Comparison of ENCODE assay signal across 8 mouse cellular contexts in the genomic region with DNA sequence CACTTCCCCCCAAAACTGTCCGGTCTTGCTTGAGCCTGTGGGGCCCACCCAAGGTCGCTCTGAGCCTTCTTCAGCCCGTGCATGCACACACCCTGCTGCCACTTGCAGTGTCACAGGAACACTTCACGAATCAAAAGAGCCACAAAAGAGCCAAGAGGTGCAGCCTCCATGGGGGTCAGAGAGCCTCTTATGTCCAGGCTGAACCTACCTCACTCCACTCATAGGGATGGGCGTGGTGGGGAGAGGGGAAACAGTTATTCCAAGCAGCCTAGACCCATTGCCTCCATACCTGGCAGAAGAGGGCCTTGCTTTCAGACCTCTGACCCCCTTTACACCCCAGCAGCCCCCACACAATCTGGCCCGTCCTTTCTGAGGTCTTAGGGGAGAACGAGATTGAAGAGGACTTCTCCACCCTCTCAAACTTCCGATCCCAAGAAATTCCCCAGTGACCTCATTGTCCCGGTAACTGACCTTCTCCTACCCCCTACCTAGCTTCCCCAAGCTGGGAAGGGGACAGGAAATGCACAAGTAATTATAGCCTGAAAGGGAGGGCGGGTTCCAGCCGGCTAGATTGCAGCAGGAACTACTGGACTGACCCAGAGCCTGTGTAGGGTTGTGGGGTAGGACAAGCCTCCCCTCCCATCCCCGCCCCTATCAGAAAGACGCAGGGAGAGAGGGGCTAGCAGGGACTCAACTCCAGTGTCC. TPM values are rescaled to one million over a fixed set of nuclear protein-coding genes. Genes with fewer than 3 reads are reported as not detected.
DNase-seq lines count a peak whose midpoint lies in the region; ATAC-seq and TF ChIP-seq lines count a peak whose summit lies in the region.

No protein-coding gene starts in this region.

- no peak overlapping the region for H3K27ac ChIP-seq in hindbrain, embryonic 13.5 days
- no peak overlapping the region for H3K27ac ChIP-seq in lung, embryonic 14.5 days (ENCODE audit: low read depth)

- WGBS in hindbrain, embryonic 13.5 days = 36% methylated on average over 13 of the region's 13 CpGs
- 38% methylated on average over 13 of the region's 13 CpGs for WGBS in lung, embryonic 14.5 days

- no peak overlapping the region for H3K9ac ChIP-seq in hindbrain, embryonic 13.5 days
- peak overlapping the region; percentile 7; the same call in 1 of the 2 replicates for H3K9ac ChIP-seq in lung, embryonic 14.5 days

- peak; percentile 2 for DNase-seq in thymus, postnatal 0 days (ENCODE audit: low spot score)
- DNase-seq in thymus, postnatal 10 days (ENCODE audit: low spot score in 2 of 2) = no peak
- no peak for DNase-seq in lung, embryonic 14.5 days
- DNase-seq in right cerebral cortex, postnatal 25 days = no peak
- no peak for DNase-seq in urinary bladder, postnatal 25 days (ENCODE audit: low spot score)
- DNase-seq in adipocyte (ENCODE audit: low spot score) = no peak
- no peak for DNase-seq in gastrocnemius, adult 8-10 months (ENCODE audit: low spot score in 2 of 2)

- peak overlapping the region; percentile 45; the same call in 1 of the 2 replicates for H3K4me3 ChIP-seq in hindbrain, embryonic 13.5 days
- H3K4me3 ChIP-seq in lung, embryonic 14.5 days (ENCODE audit: low read depth, low read length) = peak overlapping the region; percentile 42; the same call in 1 of the 2 replicates

- no peaks in the 10 kb centered on the region for H3K36me3 ChIP-seq in hindbrain, embryonic 13.5 days
- H3K36me3 ChIP-seq in lung, embryonic 14.5 days (ENCODE audit: insufficient read depth) = 0 out of 2 replicates have a peak, but pooled peaks cover 5% of the 10 kb centered on the region

- peaks cover 54% of the 10 kb centered on the region for H3K4me1 ChIP-seq in hindbrain, embryonic 13.5 days (replicated peaks)
- H3K4me1 ChIP-seq in lung, embryonic 14.5 days (ENCODE audit: insufficient read depth) = peaks cover 30% of the 10 kb centered on the region

- H3K9me3 ChIP-seq in hindbrain, embryonic 13.5 days = no peaks in the 10 kb centered on the region
- no peaks in the 10 kb centered on the region for H3K9me3 ChIP-seq in lung, embryonic 14.5 days (ENCODE audit: low read depth, low read length)

- H3K4me2 ChIP-seq in hindbrain, embryonic 13.5 days = peak overlapping the region; percentile 88
- peak overlapping the region; percentile 78 for H3K4me2 ChIP-seq in lung, embryonic 14.5 days

- ATAC-seq in hindbrain, embryonic 13.5 days (ENCODE audit: low FRiP score) = no peak
- ATAC-seq in lung, embryonic 14.5 days (ENCODE audit: insufficient read depth) = no peak

- H3K27me3 ChIP-seq in hindbrain, embryonic 13.5 days = peaks cover 83% of the 10 kb centered on the region
- H3K27me3 ChIP-seq in lung, embryonic 14.5 days (ENCODE audit: insufficient read depth, low read length) = peaks cover 7% of the 10 kb centered on the region; the same call in 1 of the 2 replicates

- TF ChIP-seq CTCF in lung, embryonic 14.5 days (IDR thresholded peaks at IDR 0.05; ENCODE audit: low read depth) = no peak

RNA-seq across cellular contexts. Expression of gene Rapgef3, which starts 2.5 kb away (rescaled TPM):
- polyA plus RNA-seq in thymus, postnatal 0 days (2015; fragmentation: Nextera tagmentation; extraction: Ambion mirVana) = 61.7 and 72.6 TPM in 2 replicates
- 10.4 and 10.8 TPM in 2 replicates for polyA plus RNA-seq in hindbrain, embryonic 13.5 days (2015; fragmentation: Nextera tagmentation; extraction: Ambion mirVana)
- polyA plus RNA-seq in lung, embryonic 14.5 days (2014; fragmentation: Nextera tagmentation; extraction: Ambion mirVana) = 14.3 and 17.5 TPM in 2 replicates
- 1 to 10 TPM; 5.1 to 6.3 (median 5.5) TPM for total RNA-seq in gastrocnemius, adult 8-10 months (2022)

RNA-seq across cellular contexts. Expression of gene Slc48a1, which starts 13.1 kb away (rescaled TPM):
- 44.5 and 48.3 TPM in 2 replicates for polyA plus RNA-seq in thymus, postnatal 0 days (2015; fragmentation: Nextera tagmentation; extraction: Ambion mirVana)
- polyA plus RNA-seq in hindbrain, embryonic 13.5 days (2015; fragmentation: Nextera tagmentation; extraction: Ambion mirVana) = 59.8 and 62.9 TPM in 2 replicates
- 25.3 and 32.7 TPM in 2 replicates for polyA plus RNA-seq in lung, embryonic 14.5 days (2014; fragmentation: Nextera tagmentation; extraction: Ambion mirVana)
- 10 to 100 TPM; 40.0 to 52.7 (median 47.3) TPM for total RNA-seq in gastrocnemius, adult 8-10 months (2022)

RNA-seq across cellular contexts. Expression of gene Endou, which starts 34.1 kb away (rescaled TPM):
- 159 and 186 TPM in 2 replicates for polyA plus RNA-seq in thymus, postnatal 0 days (2015; fragmentation: Nextera tagmentation; extraction: Ambion mirVana)
- 0.21 and 0.29 TPM in 2 replicates for polyA plus RNA-seq in hindbrain, embryonic 13.5 days (2015; fragmentation: Nextera tagmentation; extraction: Ambion mirVana)
- polyA plus RNA-seq in lung, embryonic 14.5 days (2014; fragmentation: Nextera tagmentation; extraction: Ambion mirVana) = 0.20 TPM in 1 of 2 replicates, not detected in the other
- total RNA-seq in gastrocnemius, adult 8-10 months (2022) = under 1 TPM; 0.19 to 0.49 (median 0.31) TPM

RNA-seq across cellular contexts. Expression of gene Rpap3, which starts 59.6 kb away (rescaled TPM):
- 31.1 and 31.7 TPM in 2 replicates for polyA plus RNA-seq in thymus, postnatal 0 days (2015; fragmentation: Nextera tagmentation; extraction: Ambion mirVana)
- polyA plus RNA-seq in hindbrain, embryonic 13.5 days (2015; fragmentation: Nextera tagmentation; extraction: Ambion mirVana) = 35.6 TPM in 2 replicates
- polyA plus RNA-seq in lung, embryonic 14.5 days (2014; fragmentation: Nextera tagmentation; extraction: Ambion mirVana) = 37.8 and 40.7 TPM in 2 replicates
- 10 to 100 TPM; 12.5 to 13.9 (median 12.8) TPM for total RNA-seq in gastrocnemius, adult 8-10 months (2022)

Comparison
In these comparisons a context has a peak if more than half of its experiments do, and no peak if none do; other contexts are left out.
1. RNA of gene Endou, which starts 34.1 kb away (polyA plus RNA-seq): 159 to 186 TPM in thymus, postnatal 0 days; 0.21 to 0.29 TPM in hindbrain, embryonic 13.5 days and 0.20 TPM in lung, embryonic 14.5 days; every median in the first group is over 100 times any median in the second.